Mouse (Mus musculus) kidney, postnatal 10 days (tissue): Measurements from ENCODE around the gene Zfp600.
A peak's percentile ranks its signal among the peaks of the same experiment; 100 is the strongest.
"Not testable (repeated sequence)": the region's sequence is repeated elsewhere in the genome, so short reads cannot be mapped to it uniquely, and the experiment has no call there.

Experiments
- DNase-seq: peaks from one replicate; pipeline ENCODE4 v3.0.0; 2021; ENCODE audit warnings: mixed read lengths

Gene Zfp600

GRCm38 (mm10) chr4:146156524-146156923 lies at the start of gene Zfp600:
Zfp600 (plus strand) TSS chr4:146156824.
- not testable (repeated sequence) for DNase-seq

GRCm38 (mm10) chr4:146162893-146163292 lies 6.3 kb downstream of the Zfp600 start:
- not testable (repeated sequence) for DNase-seq

GRCm38 (mm10) chr4:146167202-146167832 lies 10.7 kb downstream of the Zfp600 start:
- not testable (repeated sequence) for DNase-seq

GRCm38 (mm10) chr4:146167879-146168532 lies 11.4 kb downstream of the Zfp600 start:
- DNase-seq: not testable (repeated sequence)

- DNase-seq: not testable (repeated sequence)
Measured at GRCm38 (mm10) chr4:146168730-146169215, 12.1 kb downstream of the Zfp600 start.

GRCm38 (mm10) chr4:146173378-146174226 lies 17.0 kb downstream of the Zfp600 start:
- DNase-seq: not testable (repeated sequence)

- not testable (repeated sequence) for DNase-seq
Measured at GRCm38 (mm10) chr4:146204357-146204756, 47.7 kb downstream of the Zfp600 start.

- not testable (repeated sequence) for DNase-seq
Measured at GRCm38 (mm10) chr4:146239252-146240244, 82.9 kb downstream of the Zfp600 start.

GRCm38 (mm10) chr4:146242119-146242518 lies 85.5 kb downstream of the Zfp600 start:
- peak; percentile 1 for DNase-seq
